Mouse (Mus musculus): ENCODE measurements at regions not wholly inside any gene's neighbourhood (a gene's known extent, or its start where the extent isn't known, plus 50 kb on each side); places are given as distances from the start of the nearest gene placed in this dataset.

DNA sequence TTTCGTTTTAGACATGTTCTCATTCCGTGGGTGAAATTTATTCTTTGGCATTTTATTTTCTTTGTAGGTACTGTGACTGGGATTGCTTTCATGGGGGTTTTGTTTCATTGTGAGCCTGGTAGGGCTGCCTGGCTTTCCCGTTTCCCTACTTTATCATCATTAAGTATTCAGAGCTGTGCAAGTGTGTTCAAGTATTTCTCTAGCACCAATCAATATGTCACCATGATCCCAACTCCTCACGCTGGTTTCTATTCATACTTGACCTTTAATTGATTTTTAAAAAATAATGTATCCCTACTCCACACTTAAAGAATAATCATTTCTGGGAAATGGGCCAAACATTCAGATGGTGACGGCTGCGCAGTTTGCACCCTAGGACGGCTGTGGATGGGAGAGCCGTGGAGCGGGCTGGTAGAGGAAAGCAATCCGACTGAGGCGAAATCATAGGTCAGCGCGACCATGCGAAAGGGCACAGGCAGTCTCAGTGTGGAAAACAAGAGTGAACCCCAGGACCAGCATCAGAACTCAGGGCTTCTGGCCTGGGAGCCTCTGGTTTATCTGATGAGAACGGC is 207.4 kb downstream of the Mex3b start:
- Histone ChIP-seq H3K27ac (ENCODE audit: insufficient read depth, low read depth, low read length) (no peak overlapping the region), H3K4me1 (ENCODE audit: control insufficient read depth, insufficient read depth, low read length) (no peaks in the 10 kb centered on the region), H3K4me3 (ENCODE audit: insufficient read depth, low read length) (no peak overlapping the region)
- TF ChIP-seq CTCF (IDR thresholded peaks at IDR 0.05; ENCODE audit: low read depth, low read length), result no peak
- TF ChIP-seq POLR2A (IDR thresholded peaks at IDR 0.05; ENCODE audit: borderline replicate concordance, low read depth, low read length), result no peak

DNA sequence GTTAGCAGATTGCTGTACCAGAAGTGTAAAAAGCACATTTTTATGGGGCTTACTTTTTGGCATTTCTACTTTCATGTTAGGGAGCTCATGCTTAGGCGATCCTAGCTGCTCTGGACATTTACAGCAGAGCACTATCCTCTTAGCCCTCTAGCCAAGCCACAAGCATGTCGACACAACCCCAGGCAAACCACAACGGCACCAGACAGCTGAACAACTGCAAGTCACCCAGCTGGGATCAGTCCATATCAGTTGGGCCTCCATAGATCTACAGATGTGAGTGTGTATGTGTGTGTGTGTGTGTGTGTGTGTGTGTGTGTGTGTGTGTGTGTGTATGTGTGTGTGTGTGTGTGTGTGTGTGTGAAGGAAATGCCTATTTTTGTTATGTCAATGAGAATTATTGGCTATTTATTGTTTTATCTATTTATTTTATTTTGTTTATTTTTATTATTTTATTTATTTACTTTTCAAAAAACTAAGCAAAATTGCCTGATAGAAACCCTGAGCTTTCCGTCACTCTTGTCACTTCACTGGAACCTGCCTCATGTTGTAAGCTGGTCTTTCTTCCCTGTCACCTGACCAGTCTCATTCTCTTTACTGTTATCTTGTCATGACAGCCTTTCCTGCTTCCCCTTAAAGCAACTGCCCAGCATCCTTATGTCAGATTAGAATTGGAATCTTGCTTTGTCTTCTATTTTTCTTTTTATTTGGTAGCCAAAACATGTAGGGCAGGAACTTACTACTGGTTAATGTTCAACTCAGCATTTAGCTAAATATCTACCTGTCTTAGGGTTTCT is 208.2 kb downstream of the Mex3b start:
- H3K4me1 ChIP-seq (ENCODE audit: control insufficient read depth, insufficient read depth, low read length), result no peaks in the 10 kb centered on the region
- no peak overlapping the region for H3K4me3 ChIP-seq (ENCODE audit: insufficient read depth, low read length)
- TF ChIP-seq CTCF (IDR thresholded peaks at IDR 0.05; ENCODE audit: low read depth, low read length), result no peak
- no peak for TF ChIP-seq POLR2A (IDR thresholded peaks at IDR 0.05; ENCODE audit: borderline replicate concordance, low read depth, low read length)
- H3K27ac ChIP-seq (ENCODE audit: insufficient read depth, low read depth, low read length), result no peak overlapping the region

DNA sequence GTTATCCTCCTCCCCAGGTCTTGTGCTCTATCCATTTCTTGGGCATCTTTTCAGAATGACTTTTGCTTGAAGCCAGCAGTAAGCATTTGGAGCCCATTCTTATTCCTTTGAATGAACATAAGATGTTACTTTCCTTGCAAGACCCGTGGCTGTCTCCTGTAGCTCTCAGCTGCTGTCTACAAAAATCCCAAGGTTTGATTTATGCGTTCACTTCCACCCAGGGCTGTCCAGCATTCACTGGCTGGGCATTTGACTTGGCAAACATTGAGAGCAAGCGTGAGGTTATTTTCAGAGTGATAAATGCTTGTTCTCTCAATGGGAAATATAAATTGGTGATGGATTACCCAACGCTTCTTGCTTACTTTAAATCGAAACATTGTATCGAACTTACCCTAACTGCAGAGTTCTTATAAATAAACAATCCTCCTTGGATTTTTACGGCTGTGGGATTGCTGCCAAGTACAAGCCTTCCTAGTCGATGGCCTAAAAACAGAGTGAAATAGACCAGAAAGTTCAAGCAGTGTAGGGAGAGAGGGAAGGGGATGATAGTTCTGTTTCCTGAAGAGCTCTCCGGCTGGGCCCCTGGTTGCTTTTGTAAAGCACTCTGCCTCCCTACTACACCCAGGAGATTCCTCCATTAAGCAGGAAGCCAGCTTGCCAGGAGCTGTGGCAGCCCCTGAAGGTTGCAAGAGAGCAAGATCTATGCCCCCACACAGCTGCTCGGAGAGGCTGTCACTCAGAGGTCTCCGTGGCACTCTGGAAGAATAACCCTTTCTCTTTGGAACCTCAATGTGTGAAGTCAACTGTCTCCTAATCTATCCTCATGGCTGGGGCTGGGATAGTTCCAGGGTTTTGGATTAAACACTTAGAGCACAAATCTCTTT is 210.1 kb downstream of the Mex3b start:
- Histone ChIP-seq H3K4me3 (ENCODE audit: insufficient read depth, low read length) (no peak overlapping the region), H3K4me1 (ENCODE audit: control insufficient read depth, insufficient read depth, low read length) (no peaks in the 10 kb centered on the region), H3K27ac (ENCODE audit: insufficient read depth, low read depth, low read length) (no peak overlapping the region)
- no peak for TF ChIP-seq POLR2A (IDR thresholded peaks at IDR 0.05; ENCODE audit: borderline replicate concordance, low read depth, low read length)
- no peak for TF ChIP-seq CTCF (IDR thresholded peaks at IDR 0.05; ENCODE audit: low read depth, low read length)

DNA sequence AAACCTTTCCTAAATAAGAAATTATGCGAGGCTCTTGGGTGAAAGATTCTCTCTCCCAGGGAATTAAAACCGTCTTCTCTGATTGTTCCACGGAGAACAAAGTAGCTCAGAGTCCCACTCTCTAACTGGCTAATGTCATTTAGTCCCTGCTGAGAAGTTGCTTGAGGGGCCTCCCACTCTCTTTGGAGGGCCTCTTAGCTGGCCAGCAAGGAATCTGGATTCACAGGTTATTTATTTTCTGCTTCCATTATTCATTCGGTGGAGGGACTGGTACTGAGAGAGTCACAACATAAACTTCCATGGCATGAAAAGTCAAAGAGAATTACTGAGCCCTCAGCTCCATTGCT is 210.8 kb downstream of the Mex3b start:
- Histone ChIP-seq H3K4me3 (ENCODE audit: insufficient read depth, low read length) (no peak overlapping the region), H3K27ac (ENCODE audit: insufficient read depth, low read depth, low read length) (no peak overlapping the region), H3K4me1 (ENCODE audit: control insufficient read depth, insufficient read depth, low read length) (no peaks in the 10 kb centered on the region)
- TF ChIP-seq POLR2A (IDR thresholded peaks at IDR 0.05; ENCODE audit: borderline replicate concordance, low read depth, low read length) (no peak), CTCF (IDR thresholded peaks at IDR 0.05; ENCODE audit: low read depth, low read length) (no peak)

DNA sequence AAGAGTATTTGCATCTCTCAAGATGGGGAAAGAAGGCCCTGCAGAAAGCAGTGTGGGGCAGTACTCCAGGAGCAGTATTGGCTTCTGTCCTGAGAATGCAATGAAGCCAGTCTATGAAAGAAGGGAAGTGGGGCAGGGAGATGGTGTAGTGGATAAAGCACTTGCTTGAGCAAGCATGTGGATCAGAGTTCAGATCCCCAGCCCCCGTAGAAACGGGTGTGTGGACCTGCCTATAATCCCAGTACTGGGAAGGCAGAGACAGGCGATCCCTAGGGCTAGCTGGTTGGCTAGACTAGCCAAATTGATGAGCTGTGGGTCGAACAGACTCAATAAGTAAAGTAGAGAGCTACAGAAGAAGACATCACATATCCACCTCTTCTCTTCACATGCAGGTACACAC is 211.6 kb downstream of the Mex3b start:
- no peak overlapping the region for H3K4me3 ChIP-seq (ENCODE audit: insufficient read depth, low read length)
- no peaks in the 10 kb centered on the region for H3K4me1 ChIP-seq (ENCODE audit: control insufficient read depth, insufficient read depth, low read length)
- H3K27ac ChIP-seq (ENCODE audit: insufficient read depth, low read depth, low read length), result no peak overlapping the region
- no peak for TF ChIP-seq POLR2A (IDR thresholded peaks at IDR 0.05; ENCODE audit: borderline replicate concordance, low read depth, low read length)
- TF ChIP-seq CTCF (IDR thresholded peaks at IDR 0.05; ENCODE audit: low read depth, low read length), result no peak

DNA sequence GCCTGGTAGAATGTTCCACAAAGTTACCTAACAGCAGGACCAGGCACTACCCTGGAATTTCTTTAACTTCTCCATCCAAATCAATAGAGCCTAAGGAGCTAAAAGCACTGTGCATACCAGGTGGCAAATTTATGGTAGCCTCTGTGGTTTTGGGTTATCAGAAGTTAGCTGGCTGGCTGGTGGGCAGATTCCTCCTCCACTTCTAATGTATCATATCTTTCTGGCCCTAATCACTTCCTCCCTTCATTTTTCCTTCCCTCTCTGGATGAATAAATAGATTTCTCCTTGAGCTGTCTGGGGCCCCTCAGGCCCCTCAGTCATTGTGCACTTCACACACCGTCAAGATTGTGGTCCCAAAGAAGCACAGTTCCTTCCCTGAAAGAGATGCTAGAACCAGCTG is 212.7 kb downstream of the Mex3b start:
- Histone ChIP-seq H3K4me3 (ENCODE audit: insufficient read depth, low read length) (no peak overlapping the region), H3K4me1 (ENCODE audit: control insufficient read depth, insufficient read depth, low read length) (no peaks in the 10 kb centered on the region), H3K27ac (ENCODE audit: insufficient read depth, low read depth, low read length) (no peak overlapping the region)
- TF ChIP-seq CTCF (IDR thresholded peaks at IDR 0.05; ENCODE audit: low read depth, low read length) (no peak), POLR2A (IDR thresholded peaks at IDR 0.05; ENCODE audit: borderline replicate concordance, low read depth, low read length) (no peak)

DNA sequence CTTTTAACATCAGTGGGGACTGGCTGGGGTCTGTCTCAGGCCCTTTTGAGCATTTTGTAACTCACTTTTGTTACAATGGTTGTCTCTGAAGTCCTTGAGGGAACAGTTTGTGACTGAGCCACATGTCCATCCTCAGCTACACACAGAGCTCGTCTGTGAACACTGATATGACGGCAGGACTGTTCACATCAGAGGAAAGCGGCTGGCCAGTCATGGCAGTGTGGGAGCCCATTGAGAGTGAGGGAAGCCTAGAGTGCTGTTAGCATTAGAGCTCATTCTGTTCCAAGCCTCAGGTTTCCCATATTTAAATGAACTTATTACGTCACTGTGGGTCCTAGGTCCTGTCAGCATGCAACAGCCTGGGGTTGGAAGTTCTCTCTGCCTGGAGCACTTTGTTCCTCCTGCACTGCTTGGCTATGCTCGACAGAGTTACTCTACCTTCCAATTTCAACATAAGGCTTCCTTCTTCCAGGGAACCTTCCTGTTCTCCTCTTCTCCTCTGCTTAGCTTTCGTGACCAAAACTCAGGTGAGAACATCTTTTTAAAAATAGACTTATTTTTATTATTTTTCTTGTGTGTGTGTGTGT is 217.5 kb downstream of the Mex3b start:
- Histone ChIP-seq H3K4me1 (ENCODE audit: control insufficient read depth, insufficient read depth, low read length) (no peaks in the 10 kb centered on the region), H3K27ac (ENCODE audit: insufficient read depth, low read depth, low read length) (no peak overlapping the region), H3K4me3 (ENCODE audit: insufficient read depth, low read length) (no peak overlapping the region)
- no peak for TF ChIP-seq CTCF (IDR thresholded peaks at IDR 0.05; ENCODE audit: low read depth, low read length)
- no peak for TF ChIP-seq POLR2A (IDR thresholded peaks at IDR 0.05; ENCODE audit: borderline replicate concordance, low read depth, low read length)

DNA sequence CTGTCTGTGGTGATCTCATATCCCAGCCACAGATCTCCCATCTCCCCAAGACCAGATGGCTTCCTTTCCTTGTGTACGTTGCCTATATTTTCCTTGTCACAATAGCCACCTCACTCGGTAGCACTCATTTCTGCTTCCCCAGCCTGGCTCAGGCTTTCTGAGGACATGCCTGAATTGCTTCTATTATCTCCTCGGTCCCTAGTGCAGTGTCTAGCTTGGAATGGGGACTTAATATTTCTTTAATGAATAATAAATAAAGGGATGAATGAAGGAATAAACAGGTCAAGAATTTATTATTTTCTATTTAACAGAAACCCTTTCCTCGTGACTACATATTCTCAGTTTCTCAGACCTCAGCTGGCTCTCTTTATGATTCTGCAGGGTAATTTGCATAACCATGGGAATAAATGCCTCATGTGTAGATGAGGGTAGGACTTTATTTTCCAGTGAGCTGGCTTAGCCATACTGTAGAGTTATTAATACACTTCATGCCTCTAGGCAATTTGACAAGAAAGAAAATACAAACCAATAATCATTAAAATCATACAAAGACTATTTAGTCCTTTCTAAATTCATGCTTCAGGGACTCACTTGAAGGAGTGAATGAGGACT is 218.5 kb downstream of the Mex3b start:
- Histone ChIP-seq H3K27ac (ENCODE audit: insufficient read depth, low read depth, low read length) (no peak overlapping the region), H3K4me1 (ENCODE audit: control insufficient read depth, insufficient read depth, low read length) (no peaks in the 10 kb centered on the region), H3K4me3 (ENCODE audit: insufficient read depth, low read length) (no peak overlapping the region)
- TF ChIP-seq CTCF (IDR thresholded peaks at IDR 0.05; ENCODE audit: low read depth, low read length) (no peak), POLR2A (IDR thresholded peaks at IDR 0.05; ENCODE audit: borderline replicate concordance, low read depth, low read length) (no peak)

DNA sequence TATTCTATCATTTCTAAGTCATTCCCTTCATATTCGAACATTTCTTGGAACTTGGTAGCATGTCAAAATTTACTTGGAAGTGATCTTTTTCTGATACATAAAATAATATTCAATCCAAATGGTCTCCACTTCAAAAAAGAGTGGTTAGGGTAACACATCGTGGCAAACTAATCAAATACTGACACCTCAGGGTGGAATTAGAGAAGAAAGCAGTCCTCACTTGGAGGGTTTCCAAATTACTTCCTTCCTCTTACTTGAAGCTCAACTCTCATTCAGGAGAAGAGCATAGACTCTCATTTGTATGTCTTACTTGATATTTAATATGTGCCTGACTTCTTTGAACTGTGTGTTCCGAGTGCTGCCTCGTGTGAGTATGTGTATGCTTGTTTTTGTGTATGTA is 220.3 kb downstream of the Mex3b start:
- H3K4me3 ChIP-seq (ENCODE audit: insufficient read depth, low read length), result no peak overlapping the region
- TF ChIP-seq CTCF (IDR thresholded peaks at IDR 0.05; ENCODE audit: low read depth, low read length), result no peak
- TF ChIP-seq POLR2A (IDR thresholded peaks at IDR 0.05; ENCODE audit: borderline replicate concordance, low read depth, low read length), result no peak
- no peaks in the 10 kb centered on the region for H3K4me1 ChIP-seq (ENCODE audit: control insufficient read depth, insufficient read depth, low read length)
- no peak overlapping the region for H3K27ac ChIP-seq (ENCODE audit: insufficient read depth, low read depth, low read length)

Data from bone marrow macrophage, adult 2 months (primary cell).